Mouse (Mus musculus) right cerebral cortex, adult 2 months (tissue): ENCODE data around the gene Ptgr1.

ENCODE experiments used
- DNase-seq, 2 experiments: peaks; one replicate each; pipeline ENCODE4 v3.0.0; 2021 to 2022; ENCODE audit warnings: low spot score in 2 of 2

The Ptgr1 gene

GRCm38 (mm10) chr4:58990609-58991434 lies 3.9 kb upstream of the Ptgr1 start:
- no peak for DNase-seq

- DNase-seq, result no peak
These were observed 2.5 kb upstream of the Ptgr1 start for GRCm38 (mm10) chr4:58989303-58989898.

- peak; percentile 82 to 83 for DNase-seq
These were observed 1.7 kb downstream of the Ptgr1 start for GRCm38 (mm10) chr4:58985157-58985648.

GRCm38 (mm10) chr4:58982806-58983205 lies 4.1 kb downstream of the Ptgr1 start:
- no peak for DNase-seq

- no peak for DNase-seq
These were observed 5.5 kb downstream of the Ptgr1 start for GRCm38 (mm10) chr4:58981421-58981820.

GRCm38 (mm10) chr4:58975711-58976110 lies 11.2 kb downstream of the Ptgr1 start:
- no peak for DNase-seq

GRCm38 (mm10) chr4:58970678-58971077 lies 16.2 kb downstream of the Ptgr1 start:
- no peak for DNase-seq

GRCm38 (mm10) chr4:58965136-58965535 lies 21.8 kb downstream of the Ptgr1 start:
- DNase-seq, result no peak

GRCm38 (mm10) chr4:58963271-58963670 lies 23.6 kb downstream of the Ptgr1 start:
- DNase-seq, result no peak

- no peak for DNase-seq
These were observed 25.2 kb downstream of the Ptgr1 start for GRCm38 (mm10) chr4:58961719-58962118.

GRCm38 (mm10) chr4:58952630-58953029 lies 34.3 kb downstream of the Ptgr1 start:
- no peak for DNase-seq

- no peak for DNase-seq
These were observed 38.5 kb downstream of the Ptgr1 start for GRCm38 (mm10) chr4:58948391-58948790.

GRCm38 (mm10) chr4:58944695-58945094 lies 42.2 kb downstream of the Ptgr1 start:
- DNase-seq, result peak; percentile 65 to 66

- no peak for DNase-seq
These were observed 42.7 kb downstream of the Ptgr1 start for GRCm38 (mm10) chr4:58944206-58944553.

- peak; percentile 93 to 96 for DNase-seq
These were observed 43.3 kb downstream of the Ptgr1 start, which contains the start of gene Zkscan16 for GRCm38 (mm10) chr4:58943420-58944205. Gene Zkscan16 (plus strand): TSS chr4:58943628.

- DNase-seq, result no peak
These were observed 44.0 kb downstream of the Ptgr1 start for GRCm38 (mm10) chr4:58942942-58943341.

GRCm38 (mm10) chr4:58941638-58942037 lies 45.3 kb downstream of the Ptgr1 start:
- no peak for DNase-seq

- no peak for DNase-seq
These were observed 51.1 kb downstream of the Ptgr1 start for GRCm38 (mm10) chr4:58935846-58936245.

- peak in 1 of 2 experiments; percentile 17 for DNase-seq
These were observed 52.0 kb downstream of the Ptgr1 start for GRCm38 (mm10) chr4:58934746-58935476.

GRCm38 (mm10) chr4:58934308-58934707 lies 52.6 kb downstream of the Ptgr1 start:
- DNase-seq, result no peak

- no peak for DNase-seq
These were observed 54.4 kb downstream of the Ptgr1 start for GRCm38 (mm10) chr4:58932541-58932940.

GRCm38 (mm10) chr4:58927661-58928060 lies 59.3 kb downstream of the Ptgr1 start:
- no peak for DNase-seq
